Mouse (Mus musculus): ENCODE results near the gene Agbl4.

GRCm38 (mm10) chr4:111453275-111453674 is 1055.8 kb downstream of the Agbl4 start:
- no peak for TF ChIP-seq CTCF (IDR thresholded peaks at IDR 0.05; ENCODE audit: control insufficient read depth, insufficient read depth, insufficient replicate concordance, low read depth, low read length)
- TF ChIP-seq POLR2A (IDR thresholded peaks at IDR 0.05; ENCODE audit: control insufficient read depth, low read depth, low read length): no peak

Data from testis, adult 2 months (tissue).